ENCODE assay signal across 7 mouse cellular contexts in the genomic region with DNA sequence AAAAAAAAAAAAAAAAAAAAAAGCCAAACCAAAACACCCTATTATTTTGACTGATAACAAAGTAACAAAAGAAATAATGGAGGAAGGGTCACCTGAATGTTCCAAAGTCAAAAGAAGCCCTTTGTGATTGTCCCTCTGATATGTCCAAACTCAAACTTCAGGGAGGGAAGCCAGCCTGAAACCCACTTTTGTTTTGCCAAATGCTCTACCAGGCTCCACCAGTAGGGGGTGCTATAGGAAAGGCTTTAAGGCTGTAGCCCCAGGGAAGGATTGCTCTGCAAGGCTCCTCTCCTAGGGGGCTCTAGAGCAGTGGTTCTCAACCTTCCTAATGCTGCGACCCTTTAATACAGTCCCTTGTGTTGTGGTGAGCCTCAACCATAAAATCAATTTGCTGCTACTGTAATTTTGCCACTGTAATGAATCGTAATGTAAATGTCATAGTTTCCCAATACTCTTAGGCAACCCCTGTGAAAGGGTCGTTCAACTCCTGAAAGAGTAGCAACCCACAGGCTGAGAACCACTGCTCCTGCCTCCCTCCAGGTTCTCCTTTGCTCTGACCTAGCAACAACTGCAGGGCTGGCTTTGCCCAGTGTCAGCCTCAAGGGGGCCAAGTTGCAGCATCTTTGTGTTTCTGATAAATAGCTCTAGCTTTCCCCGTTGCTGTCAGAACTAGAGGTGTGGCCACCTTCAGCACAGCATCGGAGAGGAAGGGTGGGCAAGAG. TPM values are rescaled to one million over a fixed set of nuclear protein-coding genes. Genes with fewer than 3 reads are reported as not detected.
A peak's percentile ranks its signal among the peaks of the same experiment; 100 is the strongest.
DNase-seq lines count a peak whose midpoint lies in the region; ATAC-seq and TF ChIP-seq lines count a peak whose summit lies in the region.

No protein-coding gene starts in this region.

- DNase-seq in ZHBTc4 (ENCODE audit: low read depth, low spot score) = peak; percentile 79
- peak; percentile 79 for DNase-seq in embryo, embryonic 10 days (ENCODE audit: low spot score)
- peak; percentile 64 for DNase-seq in kidney, postnatal 14 days
- DNase-seq in right cerebral cortex, postnatal 10 days (ENCODE audit: low spot score in 2 of 2) = peak; percentile 68 to 83

- H3K4me3 ChIP-seq in E14TG2a.4 (replicated peaks; ENCODE audit: low read length) = no peak overlapping the region

- peak; percentile 97 for TF ChIP-seq CTCF in E14TG2a.4 (conservative IDR thresholded peaks at IDR 0.05; ENCODE audit: low read length)

- no peaks in the 10 kb centered on the region for H3K27me3 ChIP-seq in E14TG2a.4 (ENCODE audit: insufficient read depth, low read length)

- 0 out of 2 replicates have a peak, but pooled peaks cover 6% of the 10 kb centered on the region for H3K36me3 ChIP-seq in E14TG2a.4 (ENCODE audit: insufficient read depth, low read length)

- H3K4me1 ChIP-seq in E14TG2a.4 (replicated peaks; ENCODE audit: low read depth, low read length) = peaks cover 23% of the 10 kb centered on the region

- H3K9me3 ChIP-seq in E14TG2a.4 (ENCODE audit: low read length) = 0 out of 2 replicates have a peak, but pooled peaks cover 5% of the 10 kb centered on the region

- peak; percentile 80 for ATAC-seq in granulocyte monocyte progenitor cell, adult 5-6 weeks (replicated peaks; ENCODE audit: poor library complexity, severe bottlenecking)
- ATAC-seq in megakaryocyte, adult 5-6 weeks (ENCODE audit: poor library complexity, severe bottlenecking) = peak; percentile 68

RNA-seq across cellular contexts. Expression of gene Atp1a3, which starts 24.4 kb away (rescaled TPM):
- total RNA-seq in granulocyte monocyte progenitor cell, adult 5-6 weeks (2014; fragmentation: Nextera tagmentation) = 34.6 and 53.7 TPM in 2 replicates
- 24.4 and 34.1 TPM in 2 replicates for total RNA-seq in granulocyte monocyte progenitor cell, adult 5-6 weeks (2017)
- total RNA-seq in megakaryocyte, adult 5-6 weeks (2015) = 126 and 128 TPM in 2 replicates
- 61.6 and 106 TPM in 2 replicates for total RNA-seq in megakaryocyte, adult 5-6 weeks (2017)

RNA-seq across cellular contexts. Expression of gene Grik5, which starts 42.0 kb away (rescaled TPM):
- 5.0 and 9.4 TPM in 2 replicates for total RNA-seq in granulocyte monocyte progenitor cell, adult 5-6 weeks (2014; fragmentation: Nextera tagmentation)
- total RNA-seq in granulocyte monocyte progenitor cell, adult 5-6 weeks (2017) = 0.72 and 1.8 TPM in 2 replicates
- total RNA-seq in megakaryocyte, adult 5-6 weeks (2015) = 1.1 and 1.6 TPM in 2 replicates
- total RNA-seq in megakaryocyte, adult 5-6 weeks (2017) = 2.0 and 2.6 TPM in 2 replicates

RNA-seq across cellular contexts. Expression of gene Zfp574, which starts 42.2 kb away (rescaled TPM):
- 6.7 and 13.2 TPM in 2 replicates for total RNA-seq in granulocyte monocyte progenitor cell, adult 5-6 weeks (2014; fragmentation: Nextera tagmentation)
- 5.6 and 6.5 TPM in 2 replicates for total RNA-seq in granulocyte monocyte progenitor cell, adult 5-6 weeks (2017)
- total RNA-seq in megakaryocyte, adult 5-6 weeks (2015) = 6.7 and 6.8 TPM in 2 replicates
- total RNA-seq in megakaryocyte, adult 5-6 weeks (2017) = 6.8 and 7.2 TPM in 2 replicates

RNA-seq across cellular contexts. Expression of gene Rabac1, which starts 57.6 kb away (rescaled TPM):
- 112 and 164 TPM in 2 replicates for total RNA-seq in granulocyte monocyte progenitor cell, adult 5-6 weeks (2014; fragmentation: Nextera tagmentation)
- total RNA-seq in granulocyte monocyte progenitor cell, adult 5-6 weeks (2017) = 118 and 121 TPM in 2 replicates
- total RNA-seq in megakaryocyte, adult 5-6 weeks (2015) = 85.5 and 102 TPM in 2 replicates
- total RNA-seq in megakaryocyte, adult 5-6 weeks (2017) = 73.1 and 79.3 TPM in 2 replicates
